In genomic region chr4:150220584-150220983, GRCm38 (mm10) we compare ENCODE assay signal across 8 mouse cellular contexts. TPM values are rescaled to one million over a fixed set of nuclear protein-coding genes. Genes with fewer than 3 reads are reported as not detected.
DNase-seq lines count a peak whose midpoint lies in the region; ATAC-seq and TF ChIP-seq lines count a peak whose summit lies in the region.

No protein-coding gene starts in this region.

- H3K4me3 ChIP-seq in liver, adult 2 months (ENCODE audit: insufficient read depth, low read depth, low read length), result peak overlapping the region; percentile 44
- no peak overlapping the region for H3K4me3 ChIP-seq in stomach, embryonic 14.5 days (ENCODE audit: low read depth, low read length)

- no peak for TF ChIP-seq CTCF in liver, adult 2 months (IDR thresholded peaks at IDR 0.05; ENCODE audit: low read depth, low read length)

- peak; percentile 64; the same call in 1 of the 2 replicates for ATAC-seq in stomach, embryonic 14.5 days (ENCODE audit: insufficient number of reproducible peaks, insufficient read depth, low FRiP score, low read depth)

- 7% methylated on average over 11 of the region's 11 CpGs for WGBS in liver, adult 2 months
- 17% methylated on average over 11 of the region's 11 CpGs for WGBS in stomach, embryonic 14.5 days

- H3K36me3 ChIP-seq in liver, adult 2 months (ENCODE audit: control insufficient read depth, insufficient read depth, low read length), result no peaks in the 10 kb centered on the region
- no peaks in the 10 kb centered on the region for H3K36me3 ChIP-seq in stomach, embryonic 14.5 days (ENCODE audit: control insufficient read depth, insufficient read depth, low read length)

- peak overlapping the region; percentile 96 for H3K27ac ChIP-seq in liver, adult 2 months (replicated peaks; ENCODE audit: insufficient read depth, low read depth, low read length)
- H3K27ac ChIP-seq in stomach, embryonic 14.5 days (ENCODE audit: low read length), result no peak overlapping the region

- no peaks in the 10 kb centered on the region for H3K79me2 ChIP-seq in liver, adult 2 months (ENCODE audit: control insufficient read depth, insufficient read depth, low read length)

- peak overlapping the region; percentile 83 for H3K9ac ChIP-seq in liver, adult 2 months (ENCODE audit: low read depth, low read length)
- no peak overlapping the region for H3K9ac ChIP-seq in stomach, embryonic 14.5 days (replicated peaks; ENCODE audit: low read depth, low read length)

- no peaks in the 10 kb centered on the region for H3K27me3 ChIP-seq in liver, adult 2 months (ENCODE audit: control insufficient read depth, insufficient read depth, low read length)
- H3K27me3 ChIP-seq in stomach, embryonic 14.5 days (ENCODE audit: control insufficient read depth, insufficient read depth, low read length), result no peaks in the 10 kb centered on the region

- H3K4me1 ChIP-seq in liver, adult 2 months (ENCODE audit: control insufficient read depth, insufficient read depth, low read length), result peaks cover 12% of the 10 kb centered on the region
- no peaks in the 10 kb centered on the region for H3K4me1 ChIP-seq in stomach, embryonic 14.5 days (ENCODE audit: control insufficient read depth, insufficient read depth, low read length)

- peak; percentile 61; the same call in 1 of the 2 replicates for TF ChIP-seq POLR2A in liver, adult 2 months (IDR thresholded peaks at IDR 0.05; ENCODE audit: extremely low read depth, insufficient read depth, low read length)

- no peaks in the 10 kb centered on the region for H3K9me3 ChIP-seq in stomach, embryonic 14.5 days (ENCODE audit: control insufficient read depth, low read depth, low read length)

- DNase-seq in adrenal gland, adult 2 months, result peak; percentile 82
- DNase-seq in adrenal gland, adult 8-10 months, result no peak
- peak; percentile 82 for DNase-seq in adrenal gland, postnatal 10 days
- DNase-seq in heart, postnatal 4 days, result peak; percentile 37
- DNase-seq in liver, adult 2 months (ENCODE audit: extremely low read depth, low read depth, low spot score), result peak; percentile 98
- no peak for DNase-seq in c-Kit-positive CD71-positive TER-119-positive erythroid progenitor cells, embryonic 14.5 days (ENCODE audit: low spot score)
- DNase-seq in right cerebral cortex, adult 2 months (ENCODE audit: low spot score in 2 of 2), result no peak

- peak overlapping the region; percentile 42 for H3K4me2 ChIP-seq in stomach, embryonic 14.5 days (replicated peaks; ENCODE audit: low read depth, low read length)

RNA-seq across cellular contexts. Expression of gene Eno1, which starts 15.9 kb away (rescaled TPM):
- total RNA-seq in adrenal gland, adult 2 months (2021), result 100 to 1,000 TPM; 381 to 501 TPM
- 425 and 428 TPM in 2 replicates for polyA plus RNA-seq in adrenal gland, adult 2 months (2012; rRNA removed)
- total RNA-seq in adrenal gland, adult 8-10 months (2022), result 100 to 1,000 TPM; 203 to 424 (median 307) TPM
- 100 to 1,000 TPM; 442 to 474 TPM for total RNA-seq in adrenal gland, postnatal 10 days (2021)
- total RNA-seq in heart, postnatal 4 days (2021), result 100 to 1,000 TPM; 303 to 307 TPM
- 386 and 392 TPM in 2 replicates for total RNA-seq in liver, adult 2 months (2014; rRNA removed)
- polyA plus RNA-seq in liver, adult 2 months (2012; rRNA removed), result 283 and 350 TPM in 2 replicates
- 1,497 and 1,560 TPM in 2 replicates for polyA plus RNA-seq in stomach, embryonic 14.5 days (2014; fragmentation: Nextera tagmentation; extraction: Ambion mirVana)

RNA-seq across cellular contexts. Expression of gene Car6, which starts 19.5 kb away (rescaled TPM):
- 1 to 10 TPM in 1 of 2 experiments, under 1 TPM in 1; 0.31 to 2.5 TPM for total RNA-seq in adrenal gland, adult 2 months (2021)
- polyA plus RNA-seq in adrenal gland, adult 2 months (2012; rRNA removed), result not detected in 2 replicates
- under 1 TPM in 3 of 4 experiments, not detected in 1; 0.30 to 0.70 (median 0.59) TPM for total RNA-seq in adrenal gland, adult 8-10 months (2022)
- total RNA-seq in adrenal gland, postnatal 10 days (2021), result under 1 TPM; 0.27 to 0.54 TPM
- total RNA-seq in heart, postnatal 4 days (2021), result not detected
- total RNA-seq in liver, adult 2 months (2014; rRNA removed), result not detected in 2 replicates
- polyA plus RNA-seq in liver, adult 2 months (2012; rRNA removed), result not detected in 2 replicates
- polyA plus RNA-seq in stomach, embryonic 14.5 days (2014; fragmentation: Nextera tagmentation; extraction: Ambion mirVana), result not detected in 2 replicates

Comparison
In these comparisons a context has a peak if more than half of its experiments do, and no peak if none do; other contexts are left out.
1. DNase-seq: peak in adrenal gland, adult 2 months (single experiment), adrenal gland, postnatal 10 days (single experiment), heart, postnatal 4 days (single experiment) and liver, adult 2 months (single experiment); none in adrenal gland, adult 8-10 months (single experiment), c-Kit-positive CD71-positive TER-119-positive erythroid progenitor cells, embryonic 14.5 days (single experiment) and right cerebral cortex, adult 2 months (0 of 2).